In the genomic region with DNA sequence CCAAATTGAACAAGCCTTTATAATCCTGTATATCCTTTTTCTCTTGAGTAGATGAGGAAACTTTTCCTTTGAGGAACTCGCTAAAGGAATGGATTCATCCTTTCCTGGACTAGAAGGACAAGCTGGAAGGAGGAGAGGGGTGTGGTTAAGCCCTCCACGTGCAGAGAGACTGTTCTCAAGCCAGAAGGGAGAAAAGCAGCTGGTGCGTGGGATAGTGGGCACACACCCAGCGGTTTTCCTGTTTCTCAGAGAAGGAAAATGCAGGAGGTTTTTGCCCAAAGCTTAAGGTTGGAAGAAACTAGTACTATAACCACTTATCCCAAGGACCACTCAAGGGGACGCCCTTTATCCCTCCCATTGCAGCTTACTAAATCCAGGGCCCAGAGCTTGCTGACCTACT, we compare ENCODE assay signal across 9 mouse cellular contexts. TPM values are rescaled to one million over a fixed set of nuclear protein-coding genes. Genes with fewer than 3 reads are reported as not detected.
DNase-seq lines count a peak whose midpoint lies in the region; ATAC-seq and TF ChIP-seq lines count a peak whose summit lies in the region.
"Had no signal": no experiment of that assay in that cellular context is flagged by ENCODE, and none has a peak within 500 bp of the region (broad histone marks: within the 10 kb centered on the region; RNA-seq: fewer than 3 reads in every experiment).

No protein-coding gene starts in this region.

- no peak overlapping the region for H3ac ChIP-seq in myocyte (ENCODE audit: control insufficient read depth, insufficient read length)

- H3K27me3 ChIP-seq in myocyte (ENCODE audit: control insufficient read depth, insufficient read depth, insufficient read length) = no peaks in the 10 kb centered on the region

- no peak for TF ChIP-seq CTCF in layer of hippocampus, adult 2 months (conservative IDR thresholded peaks at IDR 0.05)

- peak; percentile 2 for DNase-seq in lung, postnatal 10 days
- no peak for DNase-seq in lung, adult 18-20 months
- peak; percentile 29 to 60 for DNase-seq in layer of hippocampus, adult 2 months (ENCODE audit: low spot score in 2 of 2)
- no peak for DNase-seq in adrenal gland, adult 8-10 months
- DNase-seq in urinary bladder, postnatal 36 days (ENCODE audit: low spot score in 2 of 2) = no peak
- DNase-seq in c-Kit-positive CD71-positive TER-119-positive erythroid progenitor cells, embryonic 14.5 days (ENCODE audit: low spot score) = no peak

- no peaks in the 10 kb centered on the region for H3K36me3 ChIP-seq in myocyte (ENCODE audit: control insufficient read depth, insufficient read depth)

- H3K4me3 ChIP-seq in layer of hippocampus, adult 2 months = peak overlapping the region; percentile 65; the same call in 1 of the 2 replicates
- no peak overlapping the region for H3K4me3 ChIP-seq in myocyte

- TF ChIP-seq POLR2A in myocyte (IDR thresholded peaks at IDR 0.05; ENCODE audit: insufficient read length, low read depth) = no peak

- H3K27ac ChIP-seq in layer of hippocampus, adult 2 months = no peak overlapping the region

- H3K79me2 ChIP-seq in myocyte (ENCODE audit: control insufficient read depth, insufficient read depth) = no peaks in the 10 kb centered on the region

- H3K4me2 ChIP-seq in myocyte (ENCODE audit: low read depth) = peak overlapping the region; percentile 38

- peak; percentile 72 for ATAC-seq in frontal cortex, adult (ENCODE audit: low TSS enrichment)

TF ChIP-seq in myocyte, 11 proteins besides CTCF, POLR2A, EP300 and RAD21:
- TF ChIP-seq MAX (IDR thresholded peaks at IDR 0.05; ENCODE audit: low read depth) = no peak
- TF ChIP-seq REST (IDR thresholded peaks at IDR 0.05; ENCODE audit: insufficient read depth, insufficient read length) = no peak
- TF ChIP-seq CEBPB (IDR thresholded peaks at IDR 0.05; ENCODE audit: insufficient read depth, poor library complexity, severe bottlenecking) = no peak
- peak in 1 of 3 experiments; percentile 20 for TF ChIP-seq MYOD1 (IDR thresholded peaks at IDR 0.05; ENCODE audit: control insufficient read depth in 1 of 3, insufficient read length in 2 of 3, low read depth in 2 of 3)

RNA-seq across cellular contexts. Expression of a gene that starts 0.7 kb away (rescaled TPM):
- 10 to 100 TPM; 21.5 to 22.0 TPM for total RNA-seq in layer of hippocampus, adult 2 months (2021)
- 0.20 TPM for polyA plus RNA-seq in myocyte (2012; fragmentation: generic; extraction: Trizol)
- total RNA-seq in adrenal gland, adult 8-10 months (2022) = 1 to 10 TPM; 1.8 to 2.4 (median 2.1) TPM
- polyA plus RNA-seq: spleen, adult 2 months had no signal

Comparison
In these comparisons a context has a peak if more than half of its experiments do, and no peak if none do; other contexts are left out.
1. DNase-seq: peak in lung, postnatal 10 days (single experiment) and layer of hippocampus, adult 2 months (2 of 2); none in lung, adult 18-20 months (0 of 2), adrenal gland, adult 8-10 months (single experiment), urinary bladder, postnatal 36 days (0 of 2) and c-Kit-positive CD71-positive TER-119-positive erythroid progenitor cells, embryonic 14.5 days (single experiment).
2. RNA of a gene that starts 0.7 kb away (total RNA-seq): 21.5 to 22.0 TPM in layer of hippocampus, adult 2 months; 1.8 to 2.4 TPM in adrenal gland, adult 8-10 months; every median in the first group is over 4 times any median in the second.